Mouse (Mus musculus) right cerebral cortex, postnatal 10 days (tissue): ENCODE data around the gene Mmab.
A peak's percentile ranks its signal among the peaks of the same experiment; 100 is the strongest.

Experiments
- DNase-seq, 2 experiments: peaks; one replicate each; pipeline ENCODE4 v3.0.0; 2021; ENCODE audit warnings: low spot score in 2 of 2

Gene Mmab

GRCm38 (mm10) chr5:114429781-114430180, 14.1 kb downstream of the Mmab start:
- no peak for DNase-seq

GRCm38 (mm10) chr5:114428621-114429020, 15.2 kb downstream of the Mmab start:
- DNase-seq = no peak

DNA sequence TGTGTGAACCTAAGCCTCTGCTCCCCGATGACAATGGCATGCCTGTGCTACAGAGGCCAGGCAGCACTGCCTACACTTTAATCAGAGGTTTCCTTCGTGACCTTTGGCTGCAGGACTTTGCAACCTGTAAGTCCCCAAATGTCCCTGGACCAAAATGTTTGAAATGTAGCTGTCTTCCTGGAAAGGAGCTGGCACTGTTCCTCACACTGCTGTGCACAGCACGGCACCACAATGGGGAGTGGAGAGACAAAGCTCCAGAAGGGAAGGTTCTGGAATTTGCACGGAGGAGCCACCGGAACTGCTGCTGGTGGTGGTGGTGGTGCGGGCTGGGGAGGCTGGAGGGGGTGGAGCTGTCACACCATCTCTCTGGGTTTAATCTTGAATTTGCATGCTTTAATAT, 17.1 kb downstream of the Mmab start:
- DNase-seq = no peak

GRCm38 (mm10) chr5:114423961-114424360, 19.9 kb downstream of the Mmab start:
- peak; percentile 53 to 57 for DNase-seq

- DNase-seq = no peak
Observed at GRCm38 (mm10) chr5:114422591-114422990, 21.3 kb downstream of the Mmab start.

DNA sequence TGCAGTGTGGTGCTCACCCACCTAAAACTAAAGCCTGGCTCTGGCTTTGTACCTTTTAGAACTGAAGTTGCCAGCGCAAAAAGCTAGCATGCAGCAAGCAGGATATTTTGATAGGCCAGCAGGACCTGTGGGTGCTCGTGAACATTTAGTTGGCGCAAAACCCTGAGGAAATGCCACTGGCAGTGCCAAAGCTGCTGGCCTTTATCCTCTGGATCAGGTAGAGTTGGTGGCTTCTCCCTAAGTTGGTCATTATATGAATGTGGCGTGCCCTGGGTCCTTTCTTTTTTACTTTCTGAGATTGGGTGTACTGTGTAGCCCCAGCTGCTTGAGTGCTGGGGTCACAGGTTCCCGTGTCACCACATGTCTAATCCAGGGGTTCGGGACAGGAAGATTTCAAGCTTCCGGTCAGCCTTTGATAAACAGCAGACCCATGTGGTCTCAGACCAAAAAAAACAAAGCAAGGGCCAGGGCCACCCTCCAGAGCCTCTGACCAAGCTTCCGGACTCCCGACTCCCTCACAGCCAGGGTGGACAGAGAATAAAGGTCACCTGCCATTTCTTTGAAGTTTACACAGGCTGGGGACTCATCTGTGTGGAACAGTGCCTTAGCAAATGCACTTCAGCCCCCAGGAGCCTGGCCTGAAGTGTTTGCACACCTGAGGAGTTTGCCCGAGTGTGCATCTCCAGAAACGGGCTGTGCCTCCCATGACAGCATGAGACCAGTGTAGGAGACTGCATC, 22.1 kb downstream of the Mmab start:
- DNase-seq = no peak

GRCm38 (mm10) chr5:114418541-114418940, 25.3 kb downstream of the Mmab start:
- DNase-seq = no peak

GRCm38 (mm10) chr5:114416855-114417254, 27.0 kb downstream of the Mmab start:
- no peak for DNase-seq

DNA sequence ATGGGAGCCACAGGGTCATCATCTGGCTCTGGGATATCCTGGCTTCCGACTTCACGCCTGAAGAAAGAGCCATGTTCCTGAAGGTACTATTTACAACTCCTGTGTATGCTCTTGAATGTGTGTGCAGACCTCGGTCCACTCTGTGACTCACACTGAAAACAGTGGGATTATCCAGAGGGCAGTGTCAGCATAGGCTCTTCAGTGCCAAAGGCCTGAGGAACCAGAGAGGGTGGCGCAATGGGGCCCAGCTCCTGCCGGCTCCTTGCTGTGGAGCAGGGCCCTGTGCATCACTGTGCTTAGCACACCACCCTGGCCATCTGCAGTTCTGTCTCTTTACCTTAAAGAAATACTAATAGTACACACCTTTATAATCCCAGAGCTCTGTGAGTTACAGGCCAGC, 28.3 kb downstream of the Mmab start:
- no peak for DNase-seq

DNA sequence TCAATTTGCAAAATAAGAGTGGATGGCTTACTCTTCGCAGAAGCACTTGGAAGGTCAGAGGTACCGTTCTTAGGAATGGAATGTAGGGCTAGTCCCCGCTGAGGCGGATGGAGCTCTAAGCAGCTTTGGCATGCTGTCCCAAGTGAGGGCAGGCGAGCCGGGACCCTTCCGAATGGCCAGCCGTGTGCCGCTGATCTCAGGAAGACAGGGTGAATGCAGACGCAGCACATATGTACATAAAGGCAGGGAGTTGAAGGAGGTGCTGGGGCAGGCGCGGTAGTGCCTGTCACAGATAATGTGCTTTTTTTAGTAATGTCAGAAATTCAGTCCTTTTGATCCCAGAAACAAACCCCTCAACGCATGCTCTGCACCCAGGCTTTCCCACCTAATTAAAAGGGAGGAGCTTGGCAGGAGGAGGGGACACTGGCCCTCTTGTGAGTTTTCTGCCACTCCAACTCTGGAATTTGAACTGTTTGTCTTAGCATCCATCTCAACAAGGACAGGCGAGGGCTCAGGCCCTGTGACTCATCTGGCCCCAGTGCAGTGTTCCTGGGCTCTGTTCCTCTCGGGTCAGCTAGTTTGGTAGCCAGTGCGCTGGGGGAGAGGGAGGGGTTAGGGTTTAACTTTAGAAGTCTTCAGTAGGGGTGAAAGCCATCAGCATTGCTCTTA, 30.7 kb downstream of the Mmab start:
- no peak for DNase-seq

DNA sequence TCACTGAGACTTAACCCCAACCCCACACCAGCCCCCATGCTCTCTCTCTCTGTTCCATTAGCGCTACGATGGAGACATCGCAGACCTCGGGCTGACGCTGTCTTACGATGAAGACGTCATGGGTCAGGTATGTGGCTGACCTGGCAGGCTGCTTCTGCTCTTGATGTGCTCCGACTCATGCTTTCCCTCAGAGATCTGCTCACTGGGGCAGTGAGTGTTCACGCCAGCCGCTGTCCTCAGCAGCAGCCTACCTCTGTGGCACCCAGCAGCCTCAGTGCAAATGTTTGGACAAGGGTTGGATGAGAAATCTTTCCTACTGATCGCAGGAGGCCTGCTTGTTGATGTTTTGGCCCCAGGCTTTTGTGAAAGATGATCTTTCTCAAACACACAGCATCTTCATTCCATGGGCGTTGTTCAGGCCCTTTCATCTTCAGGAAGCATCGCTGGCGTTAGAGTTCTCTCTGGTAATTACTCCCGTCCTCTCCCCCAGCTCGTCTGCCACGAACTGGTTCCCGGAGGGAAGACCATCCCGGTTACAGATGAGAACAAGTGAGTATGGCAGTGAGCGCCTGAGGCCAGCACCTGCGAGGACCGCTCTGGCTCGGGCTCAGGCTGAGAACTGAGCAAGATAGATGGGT, 31.4 kb downstream of the Mmab start:
- DNase-seq = no peak

DNA sequence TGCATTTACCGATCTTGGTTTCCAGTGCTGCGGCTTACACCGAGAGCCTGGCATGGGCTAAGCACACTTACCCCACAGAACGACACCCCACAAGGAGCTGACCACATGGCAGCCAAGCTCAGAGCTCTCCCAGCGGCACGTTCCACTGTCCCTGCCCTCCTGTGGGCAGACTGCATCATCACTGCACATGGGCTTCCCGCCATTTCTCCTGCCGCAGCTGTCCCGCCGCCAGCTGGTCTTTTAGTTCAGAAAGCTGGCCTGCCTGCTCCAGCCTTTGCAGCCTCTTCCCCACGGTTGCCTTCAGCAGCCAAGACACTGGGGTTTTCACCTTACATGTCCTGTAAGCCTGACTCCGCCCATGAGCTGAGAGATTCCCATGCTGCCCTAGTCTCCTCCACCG, 33.4 kb downstream of the Mmab start:
- no peak for DNase-seq

GRCm38 (mm10) chr5:114408846-114409245, 35.0 kb downstream of the Mmab start:
- no peak for DNase-seq

DNA sequence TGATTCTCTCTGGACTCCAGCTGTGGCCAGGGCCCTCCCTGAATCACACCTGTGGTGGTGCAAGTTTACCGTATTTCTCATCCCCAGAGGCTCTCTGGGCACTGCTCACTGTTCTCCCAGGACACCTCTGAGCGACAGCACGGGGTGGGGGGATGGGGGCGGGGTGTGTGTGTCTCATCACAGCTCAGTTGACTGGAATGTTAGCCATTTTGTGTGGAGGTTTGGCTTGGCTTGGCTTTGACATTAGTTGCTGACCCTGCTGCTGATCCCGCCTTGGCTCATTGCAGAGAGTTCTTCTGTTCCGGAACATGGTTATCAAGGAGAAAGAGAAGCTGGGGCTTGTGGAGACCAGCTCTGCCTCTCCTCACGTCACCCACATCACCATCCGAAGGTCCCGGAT, 36.0 kb downstream of the Mmab start:
- DNase-seq = no peak

DNA sequence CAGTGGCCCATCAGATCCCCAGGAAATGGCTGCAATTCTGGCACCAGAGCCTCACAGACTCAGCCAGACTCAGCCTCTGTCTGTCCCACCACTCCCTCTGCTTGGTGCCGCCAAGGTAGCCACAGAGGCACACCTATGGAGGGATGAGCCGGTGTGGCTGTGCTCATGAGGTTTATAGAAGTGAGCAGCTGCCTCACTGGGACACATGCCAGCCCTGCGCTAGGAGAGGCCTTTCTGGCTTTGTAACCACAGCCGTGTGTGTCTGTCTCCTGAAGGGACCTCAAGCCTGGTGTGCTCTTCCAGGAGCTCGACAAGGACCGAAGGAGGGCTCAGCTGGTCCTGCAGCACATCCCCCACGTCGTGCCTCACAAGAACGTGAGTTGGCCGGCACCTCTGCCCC, 36.6 kb downstream of the Mmab start:
- no peak for DNase-seq

DNA sequence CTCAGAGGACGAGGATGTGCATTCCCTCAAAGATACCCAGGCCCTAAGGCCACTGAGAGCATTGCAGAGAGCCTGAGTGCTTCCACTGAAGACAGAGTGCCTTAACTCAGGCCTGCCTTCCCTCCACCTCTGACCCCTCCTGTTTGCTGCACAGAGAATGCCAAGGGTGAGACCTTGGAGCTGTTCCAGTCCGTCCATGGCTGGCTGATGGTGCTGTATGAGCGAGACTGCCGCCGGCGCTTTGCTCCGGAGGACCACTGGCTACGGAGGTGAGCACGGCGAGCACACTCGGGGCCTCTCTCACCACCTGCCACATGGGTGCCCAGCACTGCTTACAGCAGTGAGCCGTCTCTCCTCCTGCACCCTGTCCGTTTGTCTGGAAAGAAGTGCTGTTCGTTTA, 37.3 kb downstream of the Mmab start:
- DNase-seq = no peak

- no peak for DNase-seq
Observed at GRCm38 (mm10) chr5:114393169-114393568, 50.7 kb downstream of the Mmab start.

GRCm38 (mm10) chr5:114384448-114384847, 59.4 kb downstream of the Mmab start:
- no peak for DNase-seq

GRCm38 (mm10) chr5:114383184-114383904, 60.5 kb downstream of the Mmab start:
- DNase-seq = no peak
